Mouse (Mus musculus): ENCODE results near the gene Axdnd1.
"Not testable (repeated sequence)": the region's sequence is repeated elsewhere in the genome, so short reads cannot be mapped to it uniquely, and the experiment has no call there.

The Axdnd1 gene

GRCm38 (mm10) chr1:156437016-156437708, 16.2 kb upstream of the Axdnd1 start:
- no peak for DNase-seq (ENCODE audit: low spot score)

- DNase-seq (ENCODE audit: low spot score) = no peak
Observed at GRCm38 (mm10) chr1:156433497-156433896, 12.5 kb upstream of the Axdnd1 start.

GRCm38 (mm10) chr1:156432498-156432897, 11.5 kb upstream of the Axdnd1 start:
- no peak for DNase-seq (ENCODE audit: low spot score)

GRCm38 (mm10) chr1:156428434-156428833, 7.5 kb upstream of the Axdnd1 start:
- no peak for DNase-seq (ENCODE audit: low spot score)

- DNase-seq (ENCODE audit: low spot score) = no peak
Observed at GRCm38 (mm10) chr1:156425746-156426145, 4.8 kb upstream of the Axdnd1 start.

GRCm38 (mm10) chr1:156424054-156424453, 3.1 kb upstream of the Axdnd1 start:
- DNase-seq (ENCODE audit: low spot score) = no peak

GRCm38 (mm10) chr1:156423493-156423892, 2.5 kb upstream of the Axdnd1 start:
- no peak for DNase-seq (ENCODE audit: low spot score)

- no peak for DNase-seq (ENCODE audit: low spot score)
Observed at GRCm38 (mm10) chr1:156422856-156423255, 1.9 kb upstream of the Axdnd1 start.

GRCm38 (mm10) chr1:156418170-156418569, 2.8 kb downstream of the Axdnd1 start:
- DNase-seq (ENCODE audit: low spot score) = no peak

GRCm38 (mm10) chr1:156408521-156408920, 12.4 kb downstream of the Axdnd1 start:
- DNase-seq (ENCODE audit: low spot score) = no peak

GRCm38 (mm10) chr1:156408004-156408403, 13.0 kb downstream of the Axdnd1 start:
- no peak for DNase-seq (ENCODE audit: low spot score)

GRCm38 (mm10) chr1:156403251-156403650, 17.7 kb downstream of the Axdnd1 start:
- no peak for DNase-seq (ENCODE audit: low spot score)

- DNase-seq (ENCODE audit: low spot score) = no peak
Observed at GRCm38 (mm10) chr1:156402491-156402890, 18.5 kb downstream of the Axdnd1 start.

- not testable (repeated sequence) for DNase-seq (ENCODE audit: low spot score)
Observed at GRCm38 (mm10) chr1:156400159-156400558, 20.8 kb downstream of the Axdnd1 start.

- DNase-seq (ENCODE audit: low spot score) = no peak
Observed at GRCm38 (mm10) chr1:156393148-156393547, 27.8 kb downstream of the Axdnd1 start.

GRCm38 (mm10) chr1:156386880-156387279, 34.1 kb downstream of the Axdnd1 start:
- no peak for DNase-seq (ENCODE audit: low spot score)

GRCm38 (mm10) chr1:156386232-156386631, 34.7 kb downstream of the Axdnd1 start:
- no peak for DNase-seq (ENCODE audit: low spot score)

GRCm38 (mm10) chr1:156381217-156381616, 39.7 kb downstream of the Axdnd1 start:
- no peak for DNase-seq (ENCODE audit: low spot score)

GRCm38 (mm10) chr1:156365740-156366139, 55.2 kb downstream of the Axdnd1 start, which contains the start of gene Gm2000:
Gene Gm2000, plus strand, starts transcription at chr1:156366040.
- DNase-seq (ENCODE audit: low spot score) = no peak

- DNase-seq (ENCODE audit: low spot score) = no peak
Observed at GRCm38 (mm10) chr1:156352466-156352865, 68.5 kb downstream of the Axdnd1 start.

GRCm38 (mm10) chr1:156350441-156350840, 70.5 kb downstream of the Axdnd1 start:
- DNase-seq (ENCODE audit: low spot score) = no peak

GRCm38 (mm10) chr1:156349031-156349430, 71.9 kb downstream of the Axdnd1 start:
- DNase-seq (ENCODE audit: low spot score) = no peak

- no peak for DNase-seq (ENCODE audit: low spot score)
Observed at GRCm38 (mm10) chr1:156345633-156346032, 75.3 kb downstream of the Axdnd1 start.

- no peak for DNase-seq (ENCODE audit: low spot score)
Observed at GRCm38 (mm10) chr1:156344433-156344832, 76.5 kb downstream of the Axdnd1 start.

All from ovary, postnatal 10 days (tissue).